Mouse (Mus musculus): Measurements from ENCODE around the gene Tent5c. TPM values are rescaled to one million over a fixed set of nuclear protein-coding genes. Genes with fewer than 3 reads are reported as not detected.

Tent5c gene
- polyA plus RNA-seq, 2 experiments = 3.9 to 8.7 TPM

DNA sequence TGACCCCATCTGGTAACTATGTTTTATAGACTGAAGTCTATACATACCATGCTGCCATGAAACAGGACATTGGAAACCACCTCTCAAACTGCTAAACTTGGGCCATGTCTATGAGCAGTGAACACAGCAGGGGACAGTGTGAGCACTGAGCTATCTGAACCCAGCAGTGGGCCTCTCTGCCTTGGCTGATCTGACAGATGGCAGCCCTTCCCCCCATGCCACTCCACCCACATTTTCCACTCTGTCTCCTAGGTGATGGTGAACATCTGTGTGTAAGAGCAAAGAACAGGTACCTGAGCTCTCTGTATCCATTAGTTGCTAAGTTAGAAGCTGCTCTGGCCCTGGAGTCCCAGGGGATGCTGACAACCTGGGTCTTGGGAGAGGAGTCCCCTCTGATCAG, 44.3 kb upstream of the Tent5c start:
- DNase-seq (ENCODE audit: low spot score) (no peak), ATAC-seq (ENCODE audit: low FRiP score, low read depth) (no peak)
- Histone ChIP-seq H3K4me3 (replicated peaks; ENCODE audit: low read length) (no peak overlapping the region), H3K9me3 (ENCODE audit: control insufficient read depth, low read length) (no peaks in the 10 kb centered on the region), H3K27ac (replicated peaks; ENCODE audit: low read depth, low read length) (no peak overlapping the region), H3K27me3 (ENCODE audit: control insufficient read depth, insufficient read depth, low read length) (no peaks in the 10 kb centered on the region), H3K36me3 (ENCODE audit: control insufficient read depth, insufficient read depth, low read length) (no peaks in the 10 kb centered on the region), H3K4me2 (replicated peaks; ENCODE audit: low read depth, low read length, severe bottlenecking) (no peak overlapping the region), H3K4me1 (ENCODE audit: control insufficient read depth, insufficient read depth, low read length) (no peaks in the 10 kb centered on the region), H3K9ac (ENCODE audit: low read depth, low read length, severe bottlenecking) (no peak overlapping the region)
- TF ChIP-seq POLR2A (IDR thresholded peaks at IDR 0.05; ENCODE audit: borderline replicate concordance, extremely low read depth, insufficient read depth, insufficient read length) = no peak

DNA sequence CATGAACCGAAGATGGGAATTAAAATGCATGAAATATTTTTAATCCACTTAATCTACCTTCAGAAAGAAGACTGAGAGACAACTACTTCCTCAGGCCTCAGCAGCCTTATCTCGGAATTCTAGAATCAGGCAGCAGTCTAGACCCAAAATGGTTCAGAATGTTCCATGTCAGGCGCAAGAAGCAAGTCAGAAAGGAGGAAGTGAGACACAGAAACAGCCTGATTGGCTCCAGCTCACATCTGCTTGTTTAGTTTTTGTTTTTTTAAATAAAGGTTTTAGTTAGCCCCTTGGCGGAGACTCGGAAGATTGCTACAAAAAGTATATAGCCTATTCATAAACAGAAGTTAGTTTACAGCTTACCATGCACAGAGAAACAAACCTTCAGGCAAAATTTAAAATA, 41.8 kb upstream of the Tent5c start:
- Histone ChIP-seq H3K9ac (ENCODE audit: low read depth, low read length, severe bottlenecking) (no peak overlapping the region), H3K9me3 (ENCODE audit: control insufficient read depth, low read length) (no peaks in the 10 kb centered on the region), H3K27me3 (ENCODE audit: control insufficient read depth, insufficient read depth, low read length) (no peaks in the 10 kb centered on the region), H3K4me3 (replicated peaks; ENCODE audit: low read length) (no peak overlapping the region), H3K27ac (replicated peaks; ENCODE audit: low read depth, low read length) (no peak overlapping the region), H3K4me2 (replicated peaks; ENCODE audit: low read depth, low read length, severe bottlenecking) (no peak overlapping the region), H3K4me1 (ENCODE audit: control insufficient read depth, insufficient read depth, low read length) (no peaks in the 10 kb centered on the region), H3K36me3 (ENCODE audit: control insufficient read depth, insufficient read depth, low read length) (no peaks in the 10 kb centered on the region)
- DNase-seq (ENCODE audit: low spot score) (no peak), ATAC-seq (ENCODE audit: low FRiP score, low read depth) (no peak)
- 85% methylated on average over 5 of the region's 5 CpGs for WGBS
- no peak for TF ChIP-seq POLR2A (IDR thresholded peaks at IDR 0.05; ENCODE audit: borderline replicate concordance, extremely low read depth, insufficient read depth, insufficient read length)

GRCm38 (mm10) chr3:100530244-100530788, 41.2 kb upstream of the Tent5c start:
- Histone ChIP-seq H3K27ac (replicated peaks; ENCODE audit: low read depth, low read length) (no peak overlapping the region), H3K4me3 (replicated peaks; ENCODE audit: low read length) (no peak overlapping the region), H3K36me3 (ENCODE audit: control insufficient read depth, insufficient read depth, low read length) (no peaks in the 10 kb centered on the region), H3K27me3 (ENCODE audit: control insufficient read depth, insufficient read depth, low read length) (no peaks in the 10 kb centered on the region), H3K4me2 (replicated peaks; ENCODE audit: low read depth, low read length, severe bottlenecking) (no peak overlapping the region), H3K9ac (ENCODE audit: low read depth, low read length, severe bottlenecking) (no peak overlapping the region), H3K9me3 (ENCODE audit: control insufficient read depth, low read length) (no peaks in the 10 kb centered on the region), H3K4me1 (ENCODE audit: control insufficient read depth, insufficient read depth, low read length) (no peaks in the 10 kb centered on the region)
- WGBS = 87% methylated on average over 7 of the region's 7 CpGs
- no peak for TF ChIP-seq POLR2A (IDR thresholded peaks at IDR 0.05; ENCODE audit: borderline replicate concordance, extremely low read depth, insufficient read depth, insufficient read length)
- DNase-seq (ENCODE audit: low spot score) (no peak), ATAC-seq (ENCODE audit: low FRiP score, low read depth) (no peak)

DNA sequence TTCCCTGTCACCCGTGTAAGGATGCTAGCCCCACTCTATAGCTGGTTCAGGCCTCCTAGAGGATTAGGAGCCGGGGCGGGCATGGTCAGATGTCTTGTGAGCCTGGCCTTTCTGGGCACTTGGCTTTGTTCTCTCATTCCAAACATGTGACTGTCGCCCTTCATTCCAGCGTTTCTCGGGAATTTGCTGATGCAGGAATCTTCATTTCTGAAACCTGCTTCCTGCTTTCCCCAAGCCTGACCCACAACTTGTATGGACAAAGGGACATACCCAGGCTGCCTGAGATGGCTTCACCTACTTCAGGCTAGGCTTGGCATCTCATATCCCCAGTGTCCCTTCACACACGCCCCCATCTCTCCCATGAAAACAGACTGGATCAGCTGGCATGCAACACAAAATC, 33.5 kb upstream of the Tent5c start:
- Histone ChIP-seq H3K9ac (ENCODE audit: low read depth, low read length, severe bottlenecking) (no peak overlapping the region), H3K9me3 (ENCODE audit: control insufficient read depth, low read length) (no peaks in the 10 kb centered on the region), H3K36me3 (ENCODE audit: control insufficient read depth, insufficient read depth, low read length) (no peaks in the 10 kb centered on the region), H3K4me1 (ENCODE audit: control insufficient read depth, insufficient read depth, low read length) (no peaks in the 10 kb centered on the region), H3K4me2 (replicated peaks; ENCODE audit: low read depth, low read length, severe bottlenecking) (no peak overlapping the region), H3K27ac (replicated peaks; ENCODE audit: low read depth, low read length) (no peak overlapping the region), H3K27me3 (ENCODE audit: control insufficient read depth, insufficient read depth, low read length) (no peaks in the 10 kb centered on the region), H3K4me3 (replicated peaks; ENCODE audit: low read length) (no peak overlapping the region)
- 82% methylated on average over 7 of the region's 7 CpGs for WGBS
- no peak for TF ChIP-seq POLR2A (IDR thresholded peaks at IDR 0.05; ENCODE audit: borderline replicate concordance, extremely low read depth, insufficient read depth, insufficient read length)
- no peak for ATAC-seq (ENCODE audit: low FRiP score, low read depth)
- no peak for DNase-seq (ENCODE audit: low spot score)

GRCm38 (mm10) chr3:100521626-100522025, 32.5 kb upstream of the Tent5c start:
- 38% methylated on average over 1 of the region's 1 CpGs for WGBS
- Histone ChIP-seq H3K4me3 (replicated peaks; ENCODE audit: low read length) (no peak overlapping the region), H3K36me3 (ENCODE audit: control insufficient read depth, insufficient read depth, low read length) (no peaks in the 10 kb centered on the region), H3K27ac (replicated peaks; ENCODE audit: low read depth, low read length) (no peak overlapping the region), H3K27me3 (ENCODE audit: control insufficient read depth, insufficient read depth, low read length) (no peaks in the 10 kb centered on the region), H3K9me3 (ENCODE audit: control insufficient read depth, low read length) (no peaks in the 10 kb centered on the region), H3K9ac (ENCODE audit: low read depth, low read length, severe bottlenecking) (no peak overlapping the region), H3K4me1 (ENCODE audit: control insufficient read depth, insufficient read depth, low read length) (no peaks in the 10 kb centered on the region), H3K4me2 (replicated peaks; ENCODE audit: low read depth, low read length, severe bottlenecking) (no peak overlapping the region)
- no peak for ATAC-seq (ENCODE audit: low FRiP score, low read depth)
- no peak for TF ChIP-seq POLR2A (IDR thresholded peaks at IDR 0.05; ENCODE audit: borderline replicate concordance, extremely low read depth, insufficient read depth, insufficient read length)
- no peak for DNase-seq (ENCODE audit: low spot score)

DNA sequence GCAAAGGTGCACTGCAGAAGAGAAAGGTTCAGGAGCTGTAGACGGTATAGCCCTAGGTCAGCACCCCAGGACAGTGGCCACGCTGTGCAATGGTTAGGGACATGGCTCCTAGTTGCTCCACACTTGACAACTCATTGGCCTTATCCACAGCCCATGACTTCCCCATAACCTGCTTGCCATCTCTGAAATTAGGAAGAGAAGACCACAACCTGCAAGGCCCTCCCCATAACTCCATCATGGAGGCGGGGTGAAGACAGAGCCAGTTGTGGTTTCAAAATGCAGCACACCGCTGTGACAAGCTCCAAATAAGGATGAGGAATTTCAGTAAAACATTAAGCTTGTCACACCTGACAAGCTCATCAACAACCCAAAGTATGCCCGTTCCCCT, 26.6 kb upstream of the Tent5c start:
- Histone ChIP-seq H3K4me1 (ENCODE audit: control insufficient read depth, insufficient read depth, low read length) (no peaks in the 10 kb centered on the region), H3K27me3 (ENCODE audit: control insufficient read depth, insufficient read depth, low read length) (no peaks in the 10 kb centered on the region), H3K9me3 (ENCODE audit: control insufficient read depth, low read length) (no peaks in the 10 kb centered on the region), H3K4me2 (replicated peaks; ENCODE audit: low read depth, low read length, severe bottlenecking) (no peak overlapping the region), H3K27ac (replicated peaks; ENCODE audit: low read depth, low read length) (no peak overlapping the region), H3K36me3 (ENCODE audit: control insufficient read depth, insufficient read depth, low read length) (no peaks in the 10 kb centered on the region), H3K4me3 (replicated peaks; ENCODE audit: low read length) (no peak overlapping the region), H3K9ac (ENCODE audit: low read depth, low read length, severe bottlenecking) (no peak overlapping the region)
- no peak for ATAC-seq (ENCODE audit: low FRiP score, low read depth)
- no peak for TF ChIP-seq POLR2A (IDR thresholded peaks at IDR 0.05; ENCODE audit: borderline replicate concordance, extremely low read depth, insufficient read depth, insufficient read length)
- WGBS = 82% methylated on average over 5 of the region's 5 CpGs
- no peak for DNase-seq (ENCODE audit: low spot score)

All from limb, embryonic 14.5 days (tissue).